Mouse (Mus musculus) adrenal gland, adult 18-20 months (tissue): ENCODE results near the gene 4930579F01Rik. TPM values are rescaled to one million over a fixed set of nuclear protein-coding genes. Genes with fewer than 3 reads are reported as not detected.

Experiments
- DNase-seq, 2 experiments: peaks; one replicate each; pipeline ENCODE4 v3.0.0; 2021 to 2022; ENCODE audit warnings: low spot score in 2 of 2
- total RNA-seq, 2 experiments: library from RNA; stranded (reverse); gene quantifications; 1 replicate in 1 of 2; 2 replicates in 1 of 2; pipeline ENCODE4 v1.2.3; 2021

Gene 4930579F01Rik
- total RNA-seq, 2 experiments from 2014 or later: not detected

GRCm38 (mm10) chr3:138217631-138218264 lies 24.1 kb upstream of the 4930579F01Rik start, which contains the start of gene Adh7:
TSS of gene Adh7 (plus strand) at chr3:138217760.
- no peak for DNase-seq

GRCm38 (mm10) chr3:138216091-138216490 lies 22.5 kb upstream of the 4930579F01Rik start:
- no peak for DNase-seq

GRCm38 (mm10) chr3:138215395-138215989 lies 21.9 kb upstream of the 4930579F01Rik start:
- no peak for DNase-seq

- DNase-seq: no peak
These were observed 18.9 kb upstream of the 4930579F01Rik start for GRCm38 (mm10) chr3:138212431-138212951.

- DNase-seq: no peak
These were observed 16.9 kb upstream of the 4930579F01Rik start for GRCm38 (mm10) chr3:138210432-138211075.

GRCm38 (mm10) chr3:138208821-138209220 lies 15.2 kb upstream of the 4930579F01Rik start:
- DNase-seq: no peak

GRCm38 (mm10) chr3:138198722-138199068 lies 5.1 kb upstream of the 4930579F01Rik start:
- DNase-seq: no peak

- peak; percentile 88 to 89 for DNase-seq
These were observed 4.5 kb upstream of the 4930579F01Rik start for GRCm38 (mm10) chr3:138197973-138198721.

- no peak for DNase-seq
These were observed 3.9 kb upstream of the 4930579F01Rik start for GRCm38 (mm10) chr3:138197556-138197955.

GRCm38 (mm10) chr3:138197093-138197492 lies 3.5 kb upstream of the 4930579F01Rik start:
- no peak for DNase-seq

GRCm38 (mm10) chr3:138192260-138192659 lies 1.4 kb downstream of the 4930579F01Rik start:
- peak in 1 of 2 experiments; percentile 21 for DNase-seq

GRCm38 (mm10) chr3:138185995-138186930 lies 7.4 kb downstream of the 4930579F01Rik start:
- DNase-seq: no peak

- no peak for DNase-seq
These were observed 8.3 kb downstream of the 4930579F01Rik start for GRCm38 (mm10) chr3:138185290-138185689.

- no peak for DNase-seq
These were observed 10.3 kb downstream of the 4930579F01Rik start for GRCm38 (mm10) chr3:138183371-138183770.

- no peak for DNase-seq
These were observed 11.6 kb downstream of the 4930579F01Rik start for GRCm38 (mm10) chr3:138182019-138182418.

GRCm38 (mm10) chr3:138175551-138175950 lies 18.1 kb downstream of the 4930579F01Rik start:
- no peak for DNase-seq

- DNase-seq: no peak
These were observed 20.3 kb downstream of the 4930579F01Rik start for GRCm38 (mm10) chr3:138173291-138173690.

- DNase-seq: no peak
These were observed 31.0 kb downstream of the 4930579F01Rik start for GRCm38 (mm10) chr3:138162553-138163183.

GRCm38 (mm10) chr3:138161623-138162022 lies 32.0 kb downstream of the 4930579F01Rik start:
- DNase-seq: no peak

- no peak for DNase-seq
These were observed 37.0 kb downstream of the 4930579F01Rik start for GRCm38 (mm10) chr3:138156651-138157050.
